Mouse (Mus musculus) mature B cell (primary cell): ENCODE measurements at regions not wholly inside any gene's neighbourhood (a gene's known extent, or its start where the extent isn't known, plus 50 kb on each side); places are given as distances from the start of the nearest gene placed in this dataset.

Source experiments
- in situ Hi-C: fragments of 300-500 bp; cut with MboI; formaldehyde crosslinking; loops from 2 replicates; pipeline ENCODE4 v1.14.3; 2019

GRCm38 (mm10) chr12:16140511-16141110 lies 323.9 kb upstream of the Trib2 start:
- in situ Hi-C loops, result no loop called here

GRCm38 (mm10) chr12:16139152-16139551 lies 322.4 kb upstream of the Trib2 start:
- in situ Hi-C loops, result loop anchor here (10.0 kb wide), 1 partner anchor 256 kb away; no protein-coding TSS in a partner anchor

GRCm38 (mm10) chr12:16137801-16138200 lies 321.1 kb upstream of the Trib2 start:
- in situ Hi-C loops, result loop anchor here (10.0 kb wide), 1 partner anchor 257 kb away; no protein-coding TSS in a partner anchor

GRCm38 (mm10) chr12:16136214-16136671 lies 319.5 kb upstream of the Trib2 start:
- in situ Hi-C loops, result loop anchor here (10.0 kb wide), 1 partner anchor 259 kb away; no protein-coding TSS in a partner anchor

GRCm38 (mm10) chr12:16135602-16136213 lies 319.0 kb upstream of the Trib2 start:
- in situ Hi-C loops, result loop anchor here (10.0 kb wide), 1 partner anchor 259 kb away; no protein-coding TSS in a partner anchor

- in situ Hi-C loops, result loop anchor here (10.0 kb wide), 1 partner anchor 260 kb away; no protein-coding TSS in a partner anchor
These were observed 317.7 kb upstream of the Trib2 start for GRCm38 (mm10) chr12:16134446-16134845.

GRCm38 (mm10) chr12:16133253-16133652 lies 316.5 kb upstream of the Trib2 start:
- in situ Hi-C loops, result loop anchor here (10.0 kb wide), 1 partner anchor 262 kb away; no protein-coding TSS in a partner anchor

GRCm38 (mm10) chr12:16131740-16132077 lies 315.0 kb upstream of the Trib2 start:
- in situ Hi-C loops, result loop anchor here (10.0 kb wide), 1 partner anchor 263 kb away; no protein-coding TSS in a partner anchor

GRCm38 (mm10) chr12:16131028-16131739 lies 314.5 kb upstream of the Trib2 start:
- in situ Hi-C loops, result loop anchor here (10.0 kb wide), 1 partner anchor 264 kb away; no protein-coding TSS in a partner anchor

GRCm38 (mm10) chr12:16130605-16131004 lies 313.9 kb upstream of the Trib2 start:
- in situ Hi-C loops, result loop anchor here (10.0 kb wide), 1 partner anchor 264 kb away; no protein-coding TSS in a partner anchor

GRCm38 (mm10) chr12:16129923-16130322 lies 313.2 kb upstream of the Trib2 start:
- in situ Hi-C loops, result loop anchor here (10.0 kb wide), 1 partner anchor 265 kb away; no protein-coding TSS in a partner anchor

GRCm38 (mm10) chr12:16129243-16129642 lies 312.5 kb upstream of the Trib2 start:
- in situ Hi-C loops, result no loop called here

GRCm38 (mm10) chr12:16124906-16125305 lies 308.2 kb upstream of the Trib2 start:
- in situ Hi-C loops, result no loop called here

- in situ Hi-C loops, result no loop called here
These were observed 305.8 kb upstream of the Trib2 start for GRCm38 (mm10) chr12:16122353-16123127.

- in situ Hi-C loops, result no loop called here
These were observed 305.1 kb upstream of the Trib2 start for GRCm38 (mm10) chr12:16121787-16122186.

- in situ Hi-C loops, result no loop called here
These were observed 302.0 kb upstream of the Trib2 start for GRCm38 (mm10) chr12:16118710-16119109.

GRCm38 (mm10) chr12:16106946-16107345 lies 290.2 kb upstream of the Trib2 start:
- in situ Hi-C loops, result no loop called here

- in situ Hi-C loops, result no loop called here
These were observed 282.1 kb upstream of the Trib2 start for GRCm38 (mm10) chr12:16098840-16099239.

- in situ Hi-C loops, result no loop called here
These were observed 275.9 kb upstream of the Trib2 start for GRCm38 (mm10) chr12:16092643-16093042.

GRCm38 (mm10) chr12:16091336-16091735 lies 274.6 kb upstream of the Trib2 start:
- in situ Hi-C loops, result no loop called here

- in situ Hi-C loops, result no loop called here
These were observed 266.5 kb upstream of the Trib2 start for GRCm38 (mm10) chr12:16083176-16083575.

GRCm38 (mm10) chr12:16077215-16077614 lies 260.5 kb upstream of the Trib2 start:
- in situ Hi-C loops, result no loop called here
